Mouse (Mus musculus) spleen, postnatal 36 days (tissue): ENCODE results near the gene Kansl3.

Experiments used
- DNase-seq, 2 experiments: peaks; one replicate each; pipeline ENCODE4 v3.0.0; 2022; ENCODE audit warnings: low spot score in 2 of 2, mixed read lengths in 1 of 2

The Kansl3 gene

DNA sequence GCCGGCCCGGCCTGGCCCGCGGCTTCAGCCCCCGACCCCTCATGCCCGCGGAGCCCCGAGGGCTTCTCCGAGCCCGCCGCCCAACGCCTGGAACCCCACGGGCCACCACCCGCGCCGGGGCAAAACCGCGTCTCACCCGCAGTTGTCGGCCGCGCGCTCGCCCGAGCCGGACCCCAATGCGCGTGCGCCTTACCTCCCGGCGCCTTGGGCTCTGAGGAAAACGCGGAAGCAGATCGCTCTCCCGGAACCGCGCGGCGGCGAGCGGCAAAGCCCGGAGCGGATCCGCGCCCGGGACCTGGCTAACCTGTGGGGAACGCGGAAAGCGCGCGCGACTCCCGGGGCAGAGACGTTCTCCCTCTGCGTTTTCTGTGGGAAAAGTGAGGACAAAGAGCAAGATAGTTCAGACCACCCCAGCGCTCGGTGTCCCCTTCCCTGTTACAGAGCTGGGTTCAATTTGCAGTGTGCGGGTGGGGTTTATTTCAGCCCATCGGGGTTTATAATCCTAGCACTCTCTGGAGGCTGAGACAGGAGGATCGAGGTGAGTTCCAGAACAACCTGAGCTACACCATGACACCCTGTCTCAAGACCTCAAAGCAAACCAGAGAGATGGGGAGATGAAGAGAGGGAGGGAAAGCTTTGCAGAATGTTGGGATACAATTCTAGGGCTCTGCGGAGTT is at the start of gene Kansl3:
TSS of gene Kansl3 (minus strand) at position 213 of the 677 bp plus-strand sequence.
- DNase-seq, result peak; percentile 81 to 86

DNA sequence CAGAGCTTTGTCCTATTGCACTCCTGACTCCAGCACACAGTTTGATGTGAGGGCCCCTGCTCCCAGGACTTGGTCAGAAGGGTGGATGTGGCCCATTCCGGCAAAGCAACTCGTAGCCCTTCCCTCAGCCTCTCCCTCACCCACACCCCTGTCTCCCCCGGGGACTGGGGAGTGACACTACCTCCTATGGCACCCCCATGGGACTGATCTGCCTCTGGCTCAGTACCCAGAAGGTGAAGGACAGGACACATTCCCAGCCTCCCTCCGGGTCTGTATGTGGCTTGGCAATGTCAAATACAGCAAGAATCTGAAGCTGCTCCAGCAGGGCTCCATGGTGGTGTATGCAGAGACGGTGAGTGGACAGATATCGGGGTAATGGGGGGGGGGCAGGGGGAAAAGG is 35.5 kb upstream of the Kansl3 start:
- DNase-seq, result no peak

DNA sequence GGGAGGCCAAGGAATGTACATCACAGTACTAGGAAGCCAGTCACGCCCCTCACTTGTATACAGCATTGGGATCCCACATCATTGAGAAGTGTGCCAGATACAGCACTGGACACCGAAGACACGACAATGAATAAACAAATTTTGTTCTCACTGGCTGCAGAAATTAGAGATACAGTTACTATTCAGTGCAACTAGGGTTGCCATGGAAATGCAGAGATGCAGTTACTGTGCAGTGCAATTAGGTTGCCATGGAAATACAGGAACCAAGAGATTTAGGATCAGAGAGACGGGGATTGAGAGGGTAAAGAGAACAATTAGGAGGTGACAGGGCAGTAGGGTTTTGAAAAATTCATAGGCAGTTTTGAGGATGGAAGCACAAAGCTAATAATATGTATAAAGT is 32.5 kb upstream of the Kansl3 start:
- DNase-seq, result no peak

DNA sequence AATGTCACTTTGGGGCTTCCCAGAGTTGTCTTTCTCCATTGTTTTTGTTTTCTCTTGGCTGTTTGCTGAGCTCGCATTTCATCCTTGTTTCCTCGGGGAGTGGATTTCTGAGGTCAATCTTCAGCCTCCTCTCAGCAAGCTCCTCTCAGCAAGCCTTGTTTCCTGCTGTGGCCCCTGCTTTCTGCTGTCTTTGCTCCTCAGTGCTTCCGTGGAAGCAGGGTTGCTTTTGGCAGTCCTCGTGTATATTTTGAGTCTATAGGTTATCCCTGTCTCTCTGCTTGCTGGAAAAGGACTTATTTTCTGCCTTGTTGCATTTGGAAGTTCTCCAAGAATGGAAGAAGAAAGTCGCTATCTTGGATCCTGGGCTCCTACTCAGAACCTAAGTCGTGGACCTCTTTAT is 28.1 kb upstream of the Kansl3 start:
- no peak for DNase-seq

DNA sequence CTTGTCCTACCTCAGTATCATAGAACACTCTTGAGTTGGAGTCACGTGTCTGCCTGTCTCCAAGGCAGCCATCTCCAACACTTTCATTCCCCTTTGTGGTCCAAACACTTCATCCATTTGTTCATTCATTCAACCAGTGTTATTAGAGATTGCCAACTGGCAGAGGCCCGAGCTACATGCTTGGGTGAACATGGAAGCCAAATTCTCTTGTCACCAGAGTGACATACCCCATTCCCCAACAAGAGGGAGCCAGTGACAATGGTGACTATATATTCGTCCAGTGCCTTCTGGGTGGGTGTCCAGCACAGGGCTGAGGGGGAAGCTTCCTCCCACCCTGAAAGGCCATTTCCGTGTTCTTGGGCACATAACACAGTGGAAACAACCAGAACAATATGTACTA is 10.6 kb upstream of the Kansl3 start:
- no peak for DNase-seq

DNA sequence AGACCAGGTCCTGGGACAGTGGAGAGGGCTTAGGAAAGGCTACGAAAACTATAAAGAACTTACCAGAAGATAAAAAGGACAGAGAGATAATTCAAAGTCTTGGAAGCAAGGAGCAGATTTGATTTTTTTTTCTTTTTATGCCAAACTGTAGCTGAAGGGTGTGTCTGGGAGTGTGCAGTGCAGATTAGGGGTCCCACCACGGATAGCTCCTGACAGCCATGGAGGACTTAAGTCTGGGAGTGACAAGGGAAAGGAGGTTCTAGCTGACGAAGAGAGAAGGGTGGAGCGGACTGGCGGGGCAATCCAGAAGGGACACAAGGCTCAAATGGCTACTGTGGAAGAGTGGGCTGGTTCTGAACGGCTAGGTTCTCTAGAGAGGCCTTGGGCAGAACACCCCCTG is 9.9 kb upstream of the Kansl3 start:
- no peak for DNase-seq

DNA sequence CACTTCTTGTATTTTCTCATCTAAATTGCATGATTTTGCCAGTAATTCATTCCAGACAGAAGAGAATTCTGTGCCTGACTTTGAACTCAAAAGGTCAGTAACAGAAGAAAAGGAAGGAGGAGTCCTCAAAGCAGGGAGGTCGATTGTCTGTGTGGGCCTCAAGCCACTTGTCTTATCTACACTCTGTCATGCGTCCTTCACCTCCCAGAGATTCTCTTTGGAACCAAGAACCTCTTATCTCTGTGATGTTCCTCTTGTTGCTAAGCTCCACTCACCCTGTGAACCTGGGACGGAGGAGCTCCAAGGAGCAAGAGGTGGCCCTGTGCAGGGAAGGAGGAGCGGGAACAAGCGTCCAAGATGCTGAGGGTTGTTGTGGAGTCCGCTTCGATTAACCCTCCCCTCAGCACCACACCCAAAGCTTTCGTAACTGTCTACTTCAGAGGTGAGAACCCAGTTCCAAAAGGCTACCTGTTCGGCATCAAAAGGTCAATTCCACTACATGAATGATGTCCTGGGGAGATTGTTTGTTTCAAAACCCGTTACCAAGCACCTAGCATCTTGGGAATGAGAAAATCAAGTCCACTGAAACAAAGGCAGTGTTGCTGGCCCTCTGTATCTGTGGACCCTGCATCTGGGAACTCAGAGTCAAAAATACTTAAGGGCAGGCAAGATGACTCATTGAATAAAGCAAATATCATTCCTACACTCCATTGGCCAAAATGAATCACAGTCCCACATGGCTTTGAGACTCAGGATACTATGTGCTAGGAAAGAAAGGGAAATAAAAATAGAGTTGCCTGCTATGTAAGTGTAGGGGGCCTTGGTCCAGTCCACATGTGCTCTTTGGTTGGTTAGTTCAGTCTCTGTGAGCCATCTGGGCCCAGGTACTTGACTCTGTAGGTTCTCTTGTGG is 3.2 kb upstream of the Kansl3 start, which contains the start of gene Fer1l5:
TSS of gene Fer1l5 (plus strand) at position 358 of the 912 bp plus-strand sequence.
- no peak for DNase-seq

DNA sequence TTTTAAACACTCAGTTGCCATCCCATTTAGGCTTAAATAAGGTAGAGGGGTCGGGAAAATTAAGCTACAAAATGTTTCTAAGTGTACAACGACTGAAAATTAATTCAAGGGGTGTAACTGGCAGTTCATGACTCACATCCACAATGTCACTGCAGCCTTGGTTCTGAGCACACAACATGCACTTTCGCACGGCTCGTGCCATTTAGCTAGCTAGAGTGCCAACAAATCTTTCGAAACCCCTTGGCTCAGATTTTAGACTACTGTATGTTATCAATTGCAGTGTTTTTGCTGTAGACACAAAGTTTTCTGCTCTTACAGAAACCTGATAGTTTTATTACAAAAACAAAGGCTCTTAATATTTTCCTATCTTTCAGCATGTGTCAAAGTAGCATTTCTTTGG is 1.9 kb upstream of the Kansl3 start:
- no peak for DNase-seq

DNA sequence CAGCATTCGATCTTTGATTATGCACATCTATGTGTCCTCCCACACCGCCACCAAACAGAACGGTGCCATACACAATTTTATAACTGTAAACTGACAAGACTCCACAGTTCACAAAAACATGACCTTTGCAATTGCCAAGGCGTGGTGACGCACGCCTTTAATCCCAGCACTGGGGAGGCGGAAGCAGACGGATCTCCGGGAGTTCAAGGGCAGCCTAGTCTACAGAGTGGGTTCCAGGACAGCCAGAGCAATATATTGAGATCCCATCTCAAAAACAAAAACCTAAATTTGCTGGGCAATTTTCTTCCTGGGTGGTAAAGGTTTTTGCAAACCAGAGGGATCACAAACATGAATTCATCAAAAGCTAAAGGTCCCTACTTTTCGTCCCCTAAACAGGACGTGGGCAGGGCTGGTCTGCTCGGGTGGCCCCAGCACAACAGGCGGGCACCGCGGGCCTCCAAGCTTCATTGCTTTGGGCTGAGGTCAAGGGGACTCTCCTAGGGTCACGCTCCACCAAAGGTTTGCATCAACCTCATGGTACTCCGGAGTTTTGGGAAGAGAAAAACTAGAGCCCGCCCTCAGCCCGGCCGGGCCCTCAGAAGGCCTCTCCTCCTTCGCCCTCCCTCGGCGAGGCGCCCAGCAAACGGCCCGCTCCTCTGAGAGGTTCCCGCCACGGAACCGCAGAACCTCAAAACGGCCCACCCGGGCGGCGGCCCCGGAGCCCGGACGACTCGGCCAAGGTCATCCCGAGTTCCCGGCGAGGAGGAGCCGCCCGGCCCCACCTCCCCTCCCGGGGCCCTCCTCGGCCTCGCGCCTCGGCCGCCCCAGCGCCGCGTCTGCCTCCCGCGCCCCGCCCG is 641 bp downstream of the Kansl3 start:
- DNase-seq, result peak in 1 of 2 experiments; percentile 43

DNA sequence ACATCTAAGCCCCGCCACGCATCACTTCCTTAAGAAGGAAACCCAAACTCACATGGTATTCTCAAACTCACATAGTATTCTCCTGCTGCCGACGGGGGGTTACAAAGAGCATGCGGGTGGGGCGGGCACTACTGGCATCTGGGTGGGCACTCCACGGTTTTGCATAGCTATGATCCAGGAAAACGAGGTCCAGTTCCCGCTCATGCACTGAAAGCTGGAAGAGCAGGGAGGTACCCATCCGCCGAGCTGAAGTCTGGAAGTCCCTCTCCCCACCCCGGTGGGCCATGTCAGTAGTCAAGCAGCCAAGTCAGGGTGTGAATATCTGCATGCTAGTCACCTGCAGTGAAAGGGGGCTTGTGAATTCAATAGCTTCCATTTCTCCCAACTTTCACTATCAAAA is 1.3 kb downstream of the Kansl3 start:
- no peak for DNase-seq

DNA sequence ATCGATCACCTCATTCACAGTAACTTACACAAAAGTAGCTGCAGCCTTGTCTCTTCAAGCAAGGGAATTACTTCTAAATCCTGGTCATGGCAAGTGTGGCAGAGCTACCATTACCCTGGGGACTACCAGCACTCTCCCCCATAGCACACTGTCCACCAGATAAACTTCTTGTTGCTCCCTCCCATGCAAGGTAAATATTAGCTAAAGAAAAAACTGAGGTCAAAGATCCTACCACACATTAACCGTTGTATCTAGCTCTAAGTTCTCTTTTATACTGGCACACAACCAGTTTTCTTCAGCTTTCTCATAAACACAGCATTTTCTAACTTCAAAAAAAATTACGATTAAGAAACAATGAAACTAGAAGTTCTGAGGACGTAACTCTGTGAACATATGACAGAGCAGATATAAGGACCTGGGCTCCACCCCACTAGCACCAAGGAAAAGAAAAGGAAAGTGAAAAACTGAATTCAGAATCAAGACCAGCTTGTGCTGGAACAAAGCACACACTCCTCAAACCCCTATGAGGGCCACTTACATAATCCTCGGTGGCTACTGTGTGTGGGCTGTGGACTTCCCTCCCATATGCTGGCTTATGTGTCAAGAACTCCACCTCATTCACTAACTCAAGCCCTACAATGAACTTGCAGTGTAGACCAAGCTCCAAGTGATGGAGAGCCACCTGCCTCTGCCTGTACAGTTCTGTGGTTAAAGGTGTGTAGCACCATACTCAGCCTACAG is 11.9 kb downstream of the Kansl3 start:
- DNase-seq, result no peak

DNA sequence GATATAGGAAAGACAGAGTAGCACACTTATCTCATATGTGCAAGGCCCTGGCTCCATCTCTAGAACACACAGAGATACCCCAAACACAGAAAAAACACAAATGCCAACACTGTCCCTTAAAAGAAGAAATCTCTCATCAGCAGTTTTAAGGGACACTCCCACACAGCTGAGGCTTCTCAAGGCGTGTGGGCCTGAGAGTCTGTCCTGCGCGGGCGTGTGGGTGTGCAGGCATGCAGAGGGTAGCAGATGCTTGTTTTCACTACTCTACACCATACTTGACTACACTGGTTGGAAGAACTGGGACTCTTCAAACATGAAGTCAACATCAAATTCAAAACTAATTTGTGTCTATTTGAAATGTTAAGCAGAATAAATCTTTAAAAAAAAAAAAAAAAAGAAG is 16.6 kb downstream of the Kansl3 start:
- DNase-seq, result no peak

DNA sequence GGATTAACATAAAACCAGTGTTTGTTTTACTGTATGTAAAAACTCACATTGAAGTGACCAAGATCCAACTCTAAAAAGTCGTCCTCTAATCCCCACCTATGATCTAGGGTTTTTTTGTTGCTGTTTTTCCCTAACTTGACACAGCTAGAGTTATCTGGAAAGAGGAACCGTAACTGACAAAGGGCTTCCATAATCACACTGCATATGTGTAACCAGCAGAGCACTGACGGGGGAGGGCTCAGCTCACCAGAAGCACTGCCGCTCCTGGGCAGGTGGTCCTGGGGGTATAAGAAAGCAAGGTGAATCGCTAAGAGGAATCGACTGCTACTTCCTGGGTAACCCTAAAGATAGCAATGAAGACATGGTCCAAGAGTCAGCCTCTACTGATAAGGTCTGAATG is 26.4 kb downstream of the Kansl3 start:
- DNase-seq, result no peak

DNA sequence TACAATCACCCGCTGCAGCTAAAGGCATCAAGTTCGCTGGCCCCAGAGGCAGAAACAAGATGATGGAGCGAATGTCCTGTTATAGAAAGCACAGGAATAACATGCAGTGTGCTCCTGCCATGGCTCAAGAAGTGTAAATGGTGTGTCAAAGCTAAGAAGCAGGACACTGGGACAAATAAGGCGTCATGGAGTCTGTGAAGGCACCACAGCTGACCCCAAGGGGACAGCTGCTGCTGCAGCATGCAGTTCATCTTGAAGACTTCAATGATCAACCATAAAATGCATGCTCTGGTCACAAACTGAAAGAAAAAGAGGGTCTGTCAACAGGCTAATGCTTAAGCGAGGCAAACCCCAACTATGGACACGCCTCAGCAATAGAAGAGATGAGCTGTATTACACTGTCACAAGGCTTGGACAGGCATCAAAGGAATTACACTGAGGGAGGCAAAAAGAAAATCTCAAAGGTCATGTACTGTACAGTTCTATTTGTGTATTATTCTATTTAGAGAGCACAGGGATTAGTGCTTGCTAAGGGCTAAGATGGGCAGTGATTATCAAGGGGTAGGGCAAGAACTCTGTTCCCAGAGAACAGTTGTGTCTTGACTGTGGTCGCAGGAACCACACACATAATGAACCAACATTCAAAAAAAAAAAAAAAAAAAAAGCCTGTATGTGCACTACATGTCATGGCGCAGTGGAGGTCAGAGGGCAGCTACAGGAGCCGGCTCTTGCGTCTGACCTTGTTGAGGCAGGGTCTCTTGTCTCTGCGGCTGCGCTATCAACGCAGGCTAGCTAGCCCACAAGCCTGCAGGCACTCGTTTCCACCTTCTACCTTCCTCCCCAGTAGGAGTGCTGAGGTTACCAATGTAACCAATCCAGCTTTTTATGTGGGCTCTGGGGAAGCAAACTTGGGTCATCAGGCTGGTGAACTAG is 35.8 kb downstream of the Kansl3 start:
- DNase-seq, result no peak

DNA sequence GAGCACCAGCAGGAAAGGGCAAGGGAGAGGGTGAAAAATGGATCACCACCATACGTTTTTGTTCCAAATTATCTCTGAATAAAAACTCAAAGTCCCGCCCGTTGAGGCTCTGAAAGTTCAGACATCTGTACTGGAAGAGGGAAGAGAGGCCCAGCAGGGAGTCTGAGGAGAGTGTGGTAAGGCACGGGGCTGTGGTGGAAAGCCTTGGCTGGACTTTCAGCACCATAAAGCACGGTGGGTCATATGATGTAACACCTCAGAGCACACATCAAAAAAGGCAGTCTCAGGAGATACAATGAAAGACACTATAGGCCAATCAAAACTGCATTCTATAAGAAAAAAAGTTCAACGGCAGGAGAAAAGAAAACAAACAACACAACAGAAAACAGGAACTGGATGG is 37.2 kb downstream of the Kansl3 start:
- no peak for DNase-seq

DNA sequence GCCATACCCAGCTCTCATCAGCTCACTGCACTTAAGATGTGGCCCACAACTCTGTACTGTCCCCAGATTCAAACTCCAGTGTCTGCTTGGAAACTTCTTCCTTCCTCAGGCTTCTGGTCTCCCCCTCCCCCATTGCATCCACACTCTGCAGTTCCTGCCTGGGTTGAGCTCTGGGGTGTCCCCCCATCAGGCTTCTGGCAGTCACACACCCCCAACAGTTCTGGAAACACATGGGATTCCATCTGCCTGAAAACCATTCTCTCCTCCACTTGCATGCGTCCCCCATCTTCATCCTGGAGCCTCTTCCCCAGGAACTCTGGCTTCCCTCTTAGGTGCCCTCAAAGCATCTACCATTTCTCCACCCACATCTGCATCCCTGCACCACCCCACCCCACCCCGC is 42.2 kb downstream of the Kansl3 start:
- no peak for DNase-seq

DNA sequence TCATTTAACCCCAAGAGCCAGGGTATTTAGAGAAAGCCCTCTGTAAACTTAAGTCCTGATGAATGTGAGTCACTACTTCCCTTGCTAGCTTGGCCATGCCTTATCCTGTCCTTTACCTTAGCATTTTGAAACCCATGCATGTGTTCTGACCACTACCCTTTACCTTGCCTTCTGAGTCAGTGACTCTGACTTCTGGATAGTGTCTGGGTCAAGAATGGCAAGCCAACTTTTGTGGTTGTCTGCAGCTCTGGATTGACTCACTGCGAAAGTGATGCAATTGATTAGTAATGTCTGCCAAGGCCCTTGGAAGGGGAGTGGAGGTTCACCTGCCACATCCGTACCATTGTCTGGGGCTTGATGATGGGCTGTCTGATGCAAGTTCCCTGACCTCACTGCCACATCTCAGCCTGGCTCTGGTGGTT is 43.1 kb downstream of the Kansl3 start:
- no peak for DNase-seq

DNA sequence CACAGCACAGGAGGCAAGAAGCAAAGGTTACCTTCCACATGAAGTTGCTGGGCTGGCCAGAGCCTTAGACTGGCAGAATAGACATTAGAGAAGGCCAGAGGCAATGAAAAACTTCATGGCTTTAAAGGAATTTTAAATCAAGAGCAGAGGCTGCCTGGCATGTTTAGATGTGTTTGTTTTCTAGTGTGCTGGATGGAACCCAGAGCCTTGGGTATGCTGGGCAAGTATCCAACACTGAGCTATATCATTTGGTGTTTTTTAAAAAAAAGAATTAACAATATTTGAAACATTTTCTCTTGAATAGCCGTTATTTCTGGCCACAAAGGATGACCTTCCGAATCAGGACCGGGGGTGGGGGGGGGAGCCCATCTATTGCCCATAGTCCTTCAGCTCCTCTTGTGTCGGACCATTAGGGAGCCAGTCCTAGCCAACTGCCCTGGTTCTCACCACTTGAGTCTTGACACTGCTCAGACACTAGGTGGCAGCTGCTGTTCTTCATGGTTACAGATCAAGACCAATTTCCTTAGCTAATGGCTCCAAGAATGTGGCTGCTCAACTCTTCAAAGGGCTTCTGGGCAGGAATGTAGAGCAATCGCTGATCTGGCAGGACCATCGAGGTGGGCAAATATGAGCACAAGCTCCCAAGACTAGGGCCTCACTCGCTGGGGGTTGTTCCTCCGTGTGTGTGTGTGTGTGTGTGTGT is 45.1 kb downstream of the Kansl3 start:
- DNase-seq, result peak; percentile 29 to 45

DNA sequence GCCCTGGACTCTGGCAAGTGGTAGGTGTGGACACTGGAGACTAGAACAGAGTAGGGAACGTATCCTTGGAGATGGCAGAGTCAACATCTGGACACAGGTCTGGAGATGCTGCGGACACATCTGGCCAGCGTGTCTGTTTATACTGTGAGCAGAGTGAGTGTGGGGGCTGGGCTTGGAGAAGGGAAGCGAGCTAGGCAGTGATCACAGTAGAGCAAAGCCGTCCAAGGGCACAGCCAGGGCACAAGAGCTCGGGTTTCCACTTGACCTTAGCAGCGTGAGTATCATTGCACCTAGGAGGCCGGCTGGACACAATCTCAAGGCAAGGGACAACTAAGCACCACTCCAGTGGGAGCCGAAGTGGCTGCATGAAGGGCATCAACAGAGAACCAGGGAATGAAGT is 45.9 kb downstream of the Kansl3 start:
- no peak for DNase-seq
